Mouse (Mus musculus): ENCODE results near the gene Pphln1.

Gene Pphln1

GRCm38 (mm10) chr15:93536191-93536590 is 138.0 kb downstream of the Pphln1 start:
- in situ Hi-C loops (cut with MboI; ENCODE audit: low sequenced_read_pairs): no loop called here

- in situ Hi-C loops (cut with MboI; ENCODE audit: low sequenced_read_pairs): no loop called here
These were observed 139.6 kb downstream of the Pphln1 start for GRCm38 (mm10) chr15:93537745-93538144.

GRCm38 (mm10) chr15:93538551-93539205 is 140.5 kb downstream of the Pphln1 start:
- in situ Hi-C loops (cut with MboI; ENCODE audit: low sequenced_read_pairs): no loop called here

- in situ Hi-C loops (cut with MboI; ENCODE audit: low sequenced_read_pairs): no loop called here
These were observed 141.3 kb downstream of the Pphln1 start for GRCm38 (mm10) chr15:93539415-93539814.

All from CH12F3 (cell line).